Mouse (Mus musculus) cerebellum, adult 8-10 months (tissue): ENCODE measurements around the gene Rpl10-ps3.

Experiments
- DNase-seq: peaks from one replicate; pipeline ENCODE4 v3.0.0; 2022

Gene Rpl10-ps3

DNA sequence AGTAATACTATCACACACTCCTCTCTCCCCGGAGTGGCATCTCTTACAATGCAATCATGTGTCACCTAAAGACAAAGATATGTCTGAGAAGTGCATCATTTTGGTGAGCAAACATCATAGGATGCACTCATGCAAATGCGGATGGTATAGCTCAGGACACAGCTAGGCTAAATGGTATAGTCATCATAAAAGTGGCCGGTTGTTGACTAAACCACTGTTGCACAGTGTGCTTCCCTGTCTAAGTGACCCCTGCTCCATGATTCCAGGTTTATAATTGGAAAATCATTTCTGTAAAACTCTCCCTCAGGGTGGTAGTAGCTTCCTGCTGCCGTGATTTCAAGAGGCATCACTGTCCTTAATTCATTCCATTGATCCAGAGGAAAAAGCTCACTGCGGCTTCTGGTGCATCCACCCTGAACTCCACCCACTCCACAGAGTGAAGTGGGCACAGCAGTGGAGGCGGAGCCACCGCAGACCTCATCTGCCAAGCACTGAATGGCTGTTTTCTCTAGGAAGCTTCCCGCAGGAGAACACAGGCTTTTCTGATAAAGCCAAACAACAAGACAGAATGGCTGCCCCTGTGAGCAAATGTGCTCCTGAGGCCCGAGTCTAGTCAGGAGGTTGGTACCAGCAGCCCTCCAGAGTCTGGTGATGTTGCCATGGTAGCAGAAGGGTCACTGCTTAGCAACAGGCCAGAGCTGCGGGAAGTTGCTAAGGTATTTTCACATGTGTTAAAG lies 38.9 kb downstream of the Rpl10-ps3 start:
- no peak for DNase-seq

DNA sequence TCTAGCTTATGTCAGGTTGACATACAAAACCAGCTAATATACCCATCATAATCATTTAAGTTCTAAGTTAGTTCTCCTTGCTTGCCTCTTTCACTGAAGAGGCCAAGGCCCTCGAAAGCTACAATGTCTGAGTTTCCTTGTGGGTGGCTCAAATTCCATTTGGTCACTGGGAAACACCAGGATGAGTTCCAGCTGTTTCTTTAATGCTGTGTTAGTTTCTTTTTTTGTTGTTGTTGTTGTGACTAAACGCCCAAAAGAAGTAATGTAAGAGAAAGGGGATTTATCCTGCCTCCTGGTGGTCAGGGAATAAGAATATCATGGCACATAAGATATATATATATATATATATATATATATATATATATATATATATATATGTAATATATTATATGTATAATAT lies 39.7 kb downstream of the Rpl10-ps3 start:
- no peak for DNase-seq

DNA sequence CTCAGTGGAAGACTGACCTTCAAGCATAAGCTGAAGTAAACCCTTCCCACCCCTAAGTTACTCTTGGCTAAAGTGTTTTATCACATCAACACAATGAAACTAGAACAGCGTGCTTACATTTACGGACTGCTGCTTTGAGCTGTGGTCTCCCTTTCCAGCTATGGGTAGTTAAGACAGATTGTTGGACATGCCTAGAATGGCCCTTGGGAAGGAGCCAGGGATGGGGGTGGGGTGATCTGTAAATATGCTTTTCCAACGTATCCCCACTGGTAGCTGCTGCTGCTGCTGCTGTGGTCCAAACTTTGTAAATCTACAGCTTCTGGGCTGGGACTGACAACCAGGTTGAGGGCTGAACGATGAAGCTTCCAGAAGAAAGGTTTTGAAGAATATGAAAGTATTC lies 40.8 kb downstream of the Rpl10-ps3 start:
- DNase-seq, result no peak

DNA sequence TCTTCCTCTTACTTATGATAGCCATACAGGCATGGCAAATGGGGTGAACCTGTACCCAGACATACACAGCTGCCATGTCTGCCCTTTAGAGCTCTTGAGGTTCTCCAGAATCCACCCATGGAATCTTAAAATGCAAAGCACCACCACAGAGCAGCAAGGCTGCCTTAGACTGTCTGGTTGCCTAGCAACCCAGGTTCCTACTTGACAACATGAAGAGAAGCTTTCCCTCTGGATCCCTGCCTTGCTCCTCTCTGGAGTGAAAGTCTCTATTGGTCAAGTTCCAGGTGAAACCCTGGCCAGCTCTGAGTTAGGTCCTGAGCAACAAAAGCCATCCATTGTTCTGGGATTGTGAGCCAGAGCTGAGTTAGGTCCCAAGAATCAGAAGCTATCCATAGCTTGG lies 43.0 kb downstream of the Rpl10-ps3 start:
- no peak for DNase-seq

DNA sequence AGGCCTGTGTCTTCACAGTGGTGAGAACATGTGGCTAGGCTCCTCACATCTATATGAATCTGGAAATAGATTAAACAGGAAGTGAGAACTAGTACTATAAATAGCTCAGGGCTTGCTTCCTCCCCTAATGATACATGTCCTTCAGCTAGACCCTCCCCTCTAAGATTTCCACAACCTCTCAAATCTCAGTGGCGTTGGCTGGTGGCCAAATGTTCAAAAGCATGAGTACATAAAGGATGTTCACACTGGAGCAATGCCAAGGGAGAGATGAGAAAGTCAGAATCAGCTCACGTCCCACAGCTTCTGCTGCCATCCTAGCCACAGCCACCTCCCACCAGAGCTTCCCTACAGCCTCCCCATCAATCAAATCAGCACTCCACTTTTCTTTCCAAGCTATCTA lies 46.4 kb downstream of the Rpl10-ps3 start:
- no peak for DNase-seq
